Mouse (Mus musculus) erythroblast, embryonic 14.5 days (primary cell): Measurements from ENCODE around the gene Tfap4.

Experiments
- GATA1 ChIP-seq: IDR thresholded peaks from 2 replicates; pipeline ENCODE4 v1.6.1; 2012; ENCODE audit warnings: low read length, inconsistent platforms, mixed read lengths
- TAL1 ChIP-seq: IDR thresholded peaks from 3 replicates; pipeline ENCODE4 v1.6.1; 2012; ENCODE audit warnings: low read length, inconsistent platforms, mixed read lengths

DNA sequence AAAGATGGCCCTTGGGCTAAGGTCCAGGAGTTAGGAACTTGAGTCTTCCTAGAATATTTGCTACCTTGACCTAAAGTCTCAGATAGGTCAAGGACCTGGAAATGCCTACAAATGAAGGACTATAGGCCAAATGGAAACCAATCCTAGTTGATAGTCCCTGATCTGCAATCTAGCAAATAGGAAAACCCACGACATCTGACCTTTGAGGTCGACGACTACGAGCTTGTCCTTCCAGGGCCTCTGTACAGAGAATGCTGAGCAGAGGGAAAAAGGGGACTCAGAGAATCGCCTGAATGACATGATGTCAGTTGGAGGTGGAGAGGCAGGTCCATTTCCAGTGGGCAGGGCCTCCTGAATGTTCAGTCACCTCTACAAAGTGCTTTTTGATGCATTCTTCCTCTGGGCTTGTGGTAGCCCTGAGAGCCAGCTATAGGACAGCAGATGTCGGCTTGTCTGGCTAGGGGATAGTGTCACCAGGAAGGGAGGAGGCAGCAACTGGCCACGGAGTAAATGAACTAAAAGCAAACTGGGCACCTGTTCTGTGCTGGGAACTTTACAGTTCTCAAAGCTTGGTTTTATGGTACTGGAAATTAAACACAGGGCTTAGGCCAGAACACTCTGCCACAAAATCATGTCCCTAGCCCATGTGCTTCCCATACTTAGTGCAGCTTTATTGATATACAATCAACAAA lies 36.2 kb downstream of the Tfap4 start:
- TF ChIP-seq TAL1 (no peak), GATA1 (no peak)
